Mouse (Mus musculus) thymus, postnatal 14 days (tissue): ENCODE data around the gene Olfr292.

Experiments
- DNase-seq: peaks from one replicate; pipeline ENCODE4 v3.0.0; 2021

Gene Olfr292

DNA sequence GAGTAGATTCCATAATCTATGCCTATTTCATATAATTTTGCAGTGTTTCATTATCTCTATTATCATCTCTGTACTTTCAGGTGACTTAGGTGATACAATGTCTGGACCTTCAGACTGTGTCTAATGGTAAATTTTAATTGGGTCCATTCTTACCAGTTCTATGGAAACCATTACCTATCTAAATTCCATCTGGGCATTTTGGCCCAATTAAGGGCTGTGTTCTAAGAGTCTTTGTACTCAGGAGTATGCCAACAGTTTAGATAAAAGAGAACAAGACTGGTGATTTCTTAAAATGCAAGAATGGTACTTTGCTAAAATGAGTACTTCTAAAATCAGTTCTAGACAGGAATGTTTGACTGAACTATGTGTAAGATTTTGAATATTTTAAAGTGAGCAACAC, at the start of gene Olfr292:
Gene Olfr292, plus strand, starts transcription at position 301 of the 400 bp plus-strand sequence.
- DNase-seq, result no peak

DNA sequence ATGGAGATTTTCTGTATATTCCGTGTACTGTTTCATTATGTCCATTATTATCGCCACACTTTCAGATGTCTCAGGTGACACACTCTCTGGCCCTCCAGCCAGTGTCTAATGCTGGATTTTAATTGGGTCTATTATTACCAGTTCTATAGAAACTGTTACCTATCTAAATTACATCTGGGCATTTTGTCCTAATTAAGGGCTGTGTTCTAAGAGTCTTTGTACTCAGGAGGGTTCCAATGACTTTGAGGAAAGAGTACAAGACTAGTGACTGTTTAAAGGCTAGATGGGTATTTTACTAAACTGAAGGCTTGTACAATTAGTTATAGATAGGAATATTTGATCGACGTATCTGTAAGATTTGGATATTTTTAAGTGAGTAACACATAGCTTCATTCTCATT, 39.4 kb upstream of the Olfr292 start, which contains the start of gene Olfr293:
Gene Olfr293, plus strand, starts transcription at position 301 of the 400 bp plus-strand sequence.
- no peak for DNase-seq

DNA sequence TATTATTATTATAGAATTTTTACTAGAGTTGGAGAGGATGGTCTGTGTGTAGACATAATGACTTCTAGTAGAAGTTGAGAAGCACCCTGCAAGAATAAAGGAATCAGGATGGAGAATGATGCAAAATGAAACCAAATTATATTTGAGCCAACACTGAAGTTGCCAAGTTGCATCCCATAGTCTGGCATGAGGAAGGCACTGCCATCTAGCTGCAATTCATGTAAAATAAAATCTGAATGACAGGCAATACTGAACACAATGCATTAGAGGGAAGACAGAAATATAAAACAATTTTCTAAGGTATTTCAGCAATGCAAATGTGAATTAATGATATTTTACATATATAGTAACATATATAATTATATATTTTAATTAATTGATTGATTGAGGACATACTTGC, 36.9 kb downstream of the Olfr292 start:
- DNase-seq, result no peak
